Mouse (Mus musculus) cerebellum, adult 11-12 months (tissue): ENCODE measurements around the gene Trmt1.

Experiments used
- DNase-seq: peaks from one replicate; pipeline ENCODE4 v3.0.0; 2022

The Trmt1 gene

GRCm38 (mm10) chr8:84686191-84687002 is at the start of gene Trmt1:
TSS of gene Trmt1 (plus strand) at chr8:84686307.
- no peak for DNase-seq

GRCm38 (mm10) chr8:84637946-84638554 is 48.1 kb upstream of the Trmt1 start:
- peak; percentile 55 for DNase-seq

GRCm38 (mm10) chr8:84638555-84639161 is 47.4 kb upstream of the Trmt1 start:
- peak; percentile 71 for DNase-seq

- peak; percentile 94 for DNase-seq
These were observed 46.7 kb upstream of the Trmt1 start for GRCm38 (mm10) chr8:84639162-84640009.

- DNase-seq: no peak
These were observed 46.0 kb upstream of the Trmt1 start for GRCm38 (mm10) chr8:84640010-84640588.

- DNase-seq: no peak
These were observed 45.4 kb upstream of the Trmt1 start for GRCm38 (mm10) chr8:84640617-84641294.

- no peak for DNase-seq
These were observed 44.3 kb upstream of the Trmt1 start for GRCm38 (mm10) chr8:84641578-84642361.

- no peak for DNase-seq
These were observed 43.1 kb upstream of the Trmt1 start for GRCm38 (mm10) chr8:84643019-84643418.

- no peak for DNase-seq
These were observed 39.3 kb upstream of the Trmt1 start for GRCm38 (mm10) chr8:84646800-84647199.

GRCm38 (mm10) chr8:84647461-84647901 is 38.6 kb upstream of the Trmt1 start:
- DNase-seq: no peak

- no peak for DNase-seq
These were observed 35.9 kb upstream of the Trmt1 start for GRCm38 (mm10) chr8:84650213-84650612.

- DNase-seq: no peak
These were observed 32.9 kb upstream of the Trmt1 start for GRCm38 (mm10) chr8:84653092-84653631.

GRCm38 (mm10) chr8:84654597-84654996 is 31.5 kb upstream of the Trmt1 start:
- no peak for DNase-seq

GRCm38 (mm10) chr8:84655336-84656190 is 30.5 kb upstream of the Trmt1 start:
- no peak for DNase-seq

- no peak for DNase-seq
These were observed 29.9 kb upstream of the Trmt1 start for GRCm38 (mm10) chr8:84656191-84656525.

GRCm38 (mm10) chr8:84656641-84657126 is 29.4 kb upstream of the Trmt1 start:
- DNase-seq: peak; percentile 55

GRCm38 (mm10) chr8:84657203-84657602 is 28.9 kb upstream of the Trmt1 start:
- no peak for DNase-seq

- no peak for DNase-seq
These were observed 28.4 kb upstream of the Trmt1 start for GRCm38 (mm10) chr8:84657680-84658079.

- no peak for DNase-seq
These were observed 27.2 kb upstream of the Trmt1 start for GRCm38 (mm10) chr8:84658951-84659350.
